Mouse (Mus musculus): ENCODE measurements around the gene Cacna2d2.
A peak's percentile ranks its signal among the peaks of the same experiment; 100 is the strongest.

DNA sequence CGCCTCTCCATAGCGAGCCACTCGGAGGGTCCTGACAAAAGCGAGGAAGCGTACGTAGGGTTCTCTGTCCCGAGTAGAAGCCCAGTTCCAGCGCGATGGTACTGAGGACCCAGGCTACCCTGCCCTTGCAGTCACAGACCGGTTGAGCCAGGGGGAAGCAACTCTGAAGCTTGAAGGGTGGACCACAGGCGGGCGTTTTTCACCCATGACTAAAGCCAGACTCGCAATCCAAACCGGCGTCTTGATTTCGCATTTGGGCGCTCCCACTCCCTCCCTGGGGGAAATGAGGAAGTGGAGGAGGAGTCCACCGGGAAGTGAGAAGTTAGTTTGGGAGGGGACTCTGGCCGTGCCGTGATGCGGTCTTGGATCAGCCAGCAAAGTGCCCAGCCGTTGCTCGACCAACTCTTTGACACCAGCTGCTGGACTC, 155.6 kb downstream of the Cacna2d2 start:
- TF ChIP-seq CTCF (IDR thresholded peaks at IDR 0.05; ENCODE audit: control insufficient read depth, insufficient read depth, insufficient replicate concordance, low read depth, low read length) = no peak
- peak; percentile 38; the same call in 1 of the 2 replicates for TF ChIP-seq POLR2A (IDR thresholded peaks at IDR 0.05; ENCODE audit: control insufficient read depth, low read depth, low read length)
